Mouse (Mus musculus) small intestine, adult 2 months (tissue): ENCODE data around the gene Hrc.

Experiments used
- CTCF ChIP-seq: fragments of 200-500 bp; IDR thresholded peaks from 2 replicates; pipeline ENCODE4 v1.5.1; 2012; ENCODE audit warnings: low read depth, mild to moderate bottlenecking, control low read depth, inconsistent platforms, low read length, moderate library complexity, mixed read lengths; ENCODE audit not compliant: insufficient replicate concordance, insufficient read length; ENCODE audit errors: extremely low read depth
- POLR2A ChIP-seq: fragments of 200-500 bp; IDR thresholded peaks from 2 replicates; pipeline ENCODE4 v1.6.1; 2012; ENCODE audit warnings: low read depth, mild to moderate bottlenecking, control low read depth, inconsistent platforms, low read length, moderate library complexity

GRCm38 (mm10) chr7:45312023-45312422, 23.1 kb upstream of the Hrc start:
- TF ChIP-seq CTCF: no peak
- no peak for TF ChIP-seq POLR2A
